Mouse (Mus musculus) MEL (cell line): ENCODE measurements around the gene Fbrsl1. TPM values are rescaled to one million over a fixed set of nuclear protein-coding genes. Genes with fewer than 3 reads are reported as not detected.

ENCODE experiments used
- DNase-seq: peaks from one replicate; pipeline ENCODE4 v3.0.0; 2011; ENCODE audit warnings: low read depth, low spot score
- H3K27ac ChIP-seq: 2 replicates; pipeline ENCODE4 v1.5.1; 2012; ENCODE audit warnings: low read depth, mild to moderate bottlenecking, control low read depth, low read length, moderate library complexity; ENCODE audit not compliant: control insufficient read depth
- H3K27me3 ChIP-seq, 2 experiments: fragments of 150-350 bp in 1 of 2; sonication (generic) in 1 of 2; 2 replicates each; pipeline ENCODE4 v1.6.1; 2012; ENCODE audit warnings: low read length in 2 of 2, mild to moderate bottlenecking in 2 of 2, improper control_type of control experiment in 1 of 2, moderate library complexity in 1 of 2; ENCODE audit not compliant: insufficient read depth in 2 of 2, control insufficient read depth in 1 of 2
- H3K36me3 ChIP-seq, 2 experiments: 2 replicates each; pipeline ENCODE4 v1.6.1; 2012 to 2014; ENCODE audit warnings: low read length in 2 of 2, improper control_type of control experiment in 1 of 2, inconsistent platforms in 1 of 2, mild to moderate bottlenecking in 1 of 2; ENCODE audit not compliant: insufficient read depth in 2 of 2, control insufficient read depth in 1 of 2
- H3K4me1 ChIP-seq, 2 experiments: fragments of 150-350 bp in 1 of 2; sonication (generic) in 1 of 2; 2 replicates each; pipeline ENCODE4 v1.6.1; 2012; ENCODE audit warnings: low read length in 2 of 2, improper control_type of control experiment in 1 of 2, mild to moderate bottlenecking in 1 of 2; ENCODE audit not compliant: insufficient read depth in 2 of 2, control insufficient read depth in 1 of 2
- H3K4me3 ChIP-seq, 2 experiments: fragments of 150-350 bp in 1 of 2; sonication (generic) in 1 of 2; 2 replicates each; pipeline ENCODE4 v1.5.1; 2012; ENCODE audit warnings: low read depth in 2 of 2, low read length in 2 of 2, mild to moderate bottlenecking in 2 of 2, moderate library complexity in 2 of 2, control low read depth in 1 of 2, improper control_type of control experiment in 1 of 2; ENCODE audit not compliant: control insufficient read depth in 1 of 2, insufficient read depth in 1 of 2
- H3K79me2 ChIP-seq: 2 replicates; pipeline ENCODE4 v1.6.1; 2012; ENCODE audit warnings: mild to moderate bottlenecking, low read length, moderate library complexity; ENCODE audit not compliant: control insufficient read depth, poor library complexity, insufficient read depth
- H3K9ac ChIP-seq: 2 replicates; pipeline ENCODE4 v1.6.1; 2012; ENCODE audit warnings: low read depth, mild to moderate bottlenecking, control low read depth, low read length, moderate library complexity; ENCODE audit not compliant: control insufficient read depth, poor library complexity, severe bottlenecking
- H3K9me3 ChIP-seq: fragments of 150-350 bp; sonication (generic); replicated peaks from 2 replicates; pipeline ENCODE4 v1.6.1; 2012; ENCODE audit warnings: mild to moderate bottlenecking, low read length, improper control_type of control experiment, moderate library complexity; ENCODE audit not compliant: insufficient read depth
- BHLHE40 ChIP-seq: IDR thresholded peaks from 2 replicates; pipeline ENCODE4 v1.6.1; 2012; ENCODE audit warnings: low read depth, mild to moderate bottlenecking, inconsistent platforms, low read length, improper control_type of control experiment, borderline replicate concordance
- CHD2 ChIP-seq: IDR thresholded peaks from 2 replicates; pipeline ENCODE4 v1.6.1; 2011; ENCODE audit warnings: low read length, improper control_type of control experiment
- CTCF ChIP-seq, 3 experiments: IDR thresholded peaks in 2 of 3; conservative IDR thresholded peaks in 1 of 3; 2 replicates each; pipeline ENCODE4 v1.5.1; 2011 to 2012; ENCODE audit warnings: low read length in 3 of 3, low read depth in 2 of 3, mild to moderate bottlenecking in 2 of 3, improper control_type of control experiment in 1 of 3, inconsistent platforms in 1 of 3, mixed read lengths in 1 of 3, moderate library complexity in 1 of 3; ENCODE audit not compliant: control insufficient read depth in 1 of 3, insufficient read depth in 1 of 3, poor library complexity in 1 of 3, severe bottlenecking in 1 of 3
- E2F4 ChIP-seq: IDR thresholded peaks from 2 replicates; pipeline ENCODE4 v1.6.1; 2011; ENCODE audit warnings: low read depth, low read length, improper control_type of control experiment, borderline replicate concordance
- ELF1 ChIP-seq: IDR thresholded peaks from 2 replicates; pipeline ENCODE4 v1.6.1; 2014; ENCODE audit warnings: low read depth, mild to moderate bottlenecking, inconsistent platforms, low read length, improper control_type of control experiment, moderate library complexity
- EP300 ChIP-seq, 2 experiments: IDR thresholded peaks; 2 replicates each; pipeline ENCODE4 v1.6.1; 2011; ENCODE audit warnings: improper control_type of control experiment in 2 of 2, low read length in 2 of 2, low read depth in 1 of 2, mild to moderate bottlenecking in 1 of 2
- GABPA ChIP-seq: IDR thresholded peaks from 2 replicates; pipeline ENCODE4 v1.6.1; 2012; ENCODE audit warnings: low read depth, mild to moderate bottlenecking, inconsistent platforms, low read length, improper control_type of control experiment, moderate library complexity
- GATA1 ChIP-seq: IDR thresholded peaks from 2 replicates; pipeline ENCODE4 v1.6.1; 2011; ENCODE audit warnings: low read depth, low read length, improper control_type of control experiment
- HCFC1 ChIP-seq: IDR thresholded peaks from 2 replicates; pipeline ENCODE4 v1.6.1; 2012; ENCODE audit warnings: low read depth, mild to moderate bottlenecking, inconsistent platforms, low read length, improper control_type of control experiment, moderate library complexity
- JUND ChIP-seq: IDR thresholded peaks from 2 replicates; pipeline ENCODE4 v1.6.1; 2011; ENCODE audit warnings: low read depth, mild to moderate bottlenecking, improper control_type of control experiment, low read length
- KAT2A ChIP-seq: conservative IDR thresholded peaks from 2 replicates; pipeline ENCODE4 v1.6.1; 2012; ENCODE audit warnings: low read depth, low read length, improper control_type of control experiment, inconsistent platforms
- MAX ChIP-seq: IDR thresholded peaks from 2 replicates; pipeline ENCODE4 v1.6.1; 2011; ENCODE audit warnings: low read length, improper control_type of control experiment
- MAZ ChIP-seq: IDR thresholded peaks from 2 replicates; pipeline ENCODE4 v1.6.1; 2012; ENCODE audit warnings: low read depth, mild to moderate bottlenecking, inconsistent platforms, low read length, improper control_type of control experiment
- MEF2A ChIP-seq: IDR thresholded peaks from 2 replicates; pipeline ENCODE4 v1.6.1; 2014; ENCODE audit warnings: low read depth, mild to moderate bottlenecking, inconsistent platforms, low read length, improper control_type of control experiment; ENCODE audit not compliant: poor library complexity, insufficient replicate concordance, severe bottlenecking; ENCODE audit errors: extremely low read depth
- MXI1 ChIP-seq: IDR thresholded peaks from 2 replicates; pipeline ENCODE4 v1.6.1; 2011; ENCODE audit warnings: mild to moderate bottlenecking, low read depth, low read length, improper control_type of control experiment
- MYC ChIP-seq: IDR thresholded peaks from 2 replicates; pipeline ENCODE4 v1.6.1; 2011; ENCODE audit warnings: low read depth, mild to moderate bottlenecking, low read length, improper control_type of control experiment, moderate library complexity
- POLR2A ChIP-seq, 2 experiments: IDR thresholded peaks; 2 replicates each; pipeline ENCODE4 v1.6.1; 2011 to 2012; ENCODE audit warnings: low read length in 2 of 2, mild to moderate bottlenecking in 2 of 2, control low read depth in 1 of 2, improper control_type of control experiment in 1 of 2, low read depth in 1 of 2, moderate library complexity in 1 of 2; ENCODE audit not compliant: control insufficient read depth in 1 of 2, insufficient read depth in 1 of 2, poor library complexity in 1 of 2
- POLR2AphosphoS5 ChIP-seq: IDR thresholded peaks from 2 replicates; pipeline ENCODE4 v1.6.1; 2012; ENCODE audit warnings: low read depth, borderline replicate concordance, mild to moderate bottlenecking, inconsistent platforms, low read length, moderate library complexity, mixed read lengths
- RAD21 ChIP-seq: IDR thresholded peaks from 2 replicates; pipeline ENCODE4 v1.6.1; 2011; ENCODE audit warnings: mild to moderate bottlenecking, low read depth, low read length, improper control_type of control experiment
- TBP ChIP-seq: IDR thresholded peaks from 2 replicates; pipeline ENCODE4 v1.8.0; 2011; ENCODE audit warnings: low read depth, low read length, improper control_type of control experiment
- TCF12 ChIP-seq: IDR thresholded peaks from 2 replicates; pipeline ENCODE4 v1.6.1; 2014; ENCODE audit warnings: low read depth, mild to moderate bottlenecking, inconsistent platforms, low read length, improper control_type of control experiment, moderate library complexity
- UBTF ChIP-seq: IDR thresholded peaks from 2 replicates; pipeline ENCODE4 v1.6.1; 2012; ENCODE audit warnings: low read depth, mild to moderate bottlenecking, inconsistent platforms, low read length, improper control_type of control experiment, moderate library complexity, borderline replicate concordance; ENCODE audit not compliant: insufficient read depth
- USF1 ChIP-seq: IDR thresholded peaks from 2 replicates; pipeline ENCODE4 v1.6.1; 2014; ENCODE audit warnings: low read depth, mild to moderate bottlenecking, inconsistent platforms, low read length, improper control_type of control experiment, moderate library complexity
- USF2 ChIP-seq, 2 experiments: IDR thresholded peaks; 2 replicates each; pipeline ENCODE4 v1.6.1; 2011 to 2012; ENCODE audit warnings: improper control_type of control experiment in 2 of 2, low read length in 2 of 2, borderline replicate concordance in 1 of 2, inconsistent platforms in 1 of 2, low read depth in 1 of 2, mild to moderate bottlenecking in 1 of 2; ENCODE audit not compliant: insufficient read depth in 1 of 2
- ZMIZ1 ChIP-seq: IDR thresholded peaks from 2 replicates; pipeline ENCODE4 v1.6.1; 2012; ENCODE audit warnings: low read depth, mild to moderate bottlenecking, inconsistent platforms, low read length, improper control_type of control experiment, moderate library complexity
- ZNF384 ChIP-seq: IDR thresholded peaks from 2 replicates; pipeline ENCODE4 v1.6.1; 2012; ENCODE audit warnings: low read depth, mild to moderate bottlenecking, inconsistent platforms, low read length, improper control_type of control experiment
- polyA plus RNA-seq, 2 experiments: library from polyadenylated mRNA; stranded (reverse) in 1 of 2; unstranded in 1 of 2; fragments of >175 nt in 1 of 2; fragments of >200 nt in 1 of 2; gene quantifications; 2 replicates each; pipeline versions ENCODE4 v1.2.1 to v1.2.4; 2012; ENCODE audit warnings: low replicate concordance in 2 of 2, low read depth in 1 of 2; ENCODE audit not compliant: insufficient read length in 2 of 2, insufficient read depth in 1 of 2, missing spikeins in 1 of 2
- total RNA-seq: library from RNA; depleted of rRNA; stranded (reverse); fragments of 300-350 nt; gene quantifications from 2 replicates; pipeline ENCODE4 v1.2.3, GENCODE M21; 2012

Fbrsl1 gene
- total and polyA plus RNA-seq, 3 experiments, result 12.7 to 56.1 TPM; not detected in 1

GRCm38 (mm10) chr5:110472834-110473233 is 24.5 kb upstream of the Fbrsl1 start:
- H3K9me3 ChIP-seq, result no peaks in the 10 kb centered on the region
- no peak overlapping the region for H3K9ac ChIP-seq
- no peak for DNase-seq
- no peak overlapping the region for H3K4me3 ChIP-seq
- TF ChIP-seq GABPA, result no peak
- TF ChIP-seq JUND, result no peak
- no peak for TF ChIP-seq EP300 (IDR thresholded peaks at IDR 0.05; ENCODE audit: low read depth in 1 of 2, low read length in 2 of 2)
- no peak for TF ChIP-seq GATA1
- TF ChIP-seq MAZ, result no peak
- no peak for TF ChIP-seq MXI1
- TF ChIP-seq HCFC1, result no peak
- no peak for TF ChIP-seq UBTF
- TF ChIP-seq MYC, result no peak
- no peak for TF ChIP-seq TBP
- no peak for TF ChIP-seq TCF12
- TF ChIP-seq MEF2A, result no peak
- no peak for TF ChIP-seq POLR2A (IDR thresholded peaks at IDR 0.05; ENCODE audit: control insufficient read depth in 1 of 2, insufficient read depth in 1 of 2, low read depth in 1 of 2, low read length in 2 of 2, poor library complexity in 1 of 2)
- no peaks in the 10 kb centered on the region for H3K36me3 ChIP-seq
- no peaks in the 10 kb centered on the region for H3K27me3 ChIP-seq
- H3K4me1 ChIP-seq, result no peaks in the 10 kb centered on the region
- no peak overlapping the region for H3K27ac ChIP-seq
- no peaks in the 10 kb centered on the region for H3K79me2 ChIP-seq

- no peak for TF ChIP-seq MXI1
- no peak for TF ChIP-seq KAT2A
- TF ChIP-seq CTCF (IDR thresholded peaks at IDR 0.05 in 2 of 3, conservative IDR thresholded peaks at IDR 0.05 in 1 of 3; ENCODE audit: control insufficient read depth in 1 of 3, insufficient read depth in 1 of 3, low read depth in 2 of 3, low read length in 3 of 3, poor library complexity in 1 of 3, severe bottlenecking in 1 of 3), result no peak
- no peak for TF ChIP-seq E2F4
- no peak for DNase-seq
- no peaks in the 10 kb centered on the region for H3K79me2 ChIP-seq
- H3K36me3 ChIP-seq, result no peaks in the 10 kb centered on the region
- no peaks in the 10 kb centered on the region for H3K27me3 ChIP-seq
- no peak overlapping the region for H3K9ac ChIP-seq
- H3K4me1 ChIP-seq, result no peaks in the 10 kb centered on the region
- no peak overlapping the region for H3K27ac ChIP-seq
- H3K4me3 ChIP-seq, result no peak overlapping the region
- no peaks in the 10 kb centered on the region for H3K9me3 ChIP-seq
Observed at GRCm38 (mm10) chr5:110471981-110472476, 23.7 kb upstream of the Fbrsl1 start.

- Histone ChIP-seq H3K9me3 (no peaks in the 10 kb centered on the region), H3K4me3 (no peak overlapping the region), H3K9ac (no peak overlapping the region), H3K27me3 (no peaks in the 10 kb centered on the region), H3K36me3 (no peaks in the 10 kb centered on the region), H3K4me1 (no peaks in the 10 kb centered on the region), H3K79me2 (no peaks in the 10 kb centered on the region), H3K27ac (no peak overlapping the region)
- no peak for DNase-seq
- no peak for TF ChIP-seq USF2 (IDR thresholded peaks at IDR 0.05; ENCODE audit: borderline replicate concordance in 1 of 2, insufficient read depth in 1 of 2, low read depth in 1 of 2, low read length in 2 of 2)
- TF ChIP-seq BHLHE40, result no peak
- TF ChIP-seq JUND, result no peak
- no peak for TF ChIP-seq CHD2
- no peak for TF ChIP-seq ELF1
- no peak for TF ChIP-seq MAX
- no peak for TF ChIP-seq RAD21
- no peak for TF ChIP-seq ZNF384
- no peak for TF ChIP-seq POLR2AphosphoS5
- TF ChIP-seq EP300 (IDR thresholded peaks at IDR 0.05; ENCODE audit: low read depth in 1 of 2, low read length in 2 of 2), result no peak
- no peak for TF ChIP-seq POLR2A (IDR thresholded peaks at IDR 0.05; ENCODE audit: control insufficient read depth in 1 of 2, insufficient read depth in 1 of 2, low read depth in 1 of 2, low read length in 2 of 2, poor library complexity in 1 of 2)
- no peak for TF ChIP-seq USF1
- TF ChIP-seq ZMIZ1, result no peak
- TF ChIP-seq MXI1, result no peak
- no peak for TF ChIP-seq MEF2A
Observed at GRCm38 (mm10) chr5:110471285-110471684, 23.0 kb upstream of the Fbrsl1 start.
